Mouse (Mus musculus) limb, embryonic 15.5 days (tissue): ENCODE measurements at regions not wholly inside any gene's neighbourhood (a gene's known extent, or its start where the extent isn't known, plus 50 kb on each side); places are given as distances from the start of the nearest gene placed in this dataset.

Experiments used
- ATAC-seq: fragments of 200-750 bp; cut with Nextera tagmentation; 2 replicates; pipeline ENCODE4 v1.8.0; 2017; ENCODE audit warnings: low read depth, moderate TSS enrichment; ENCODE audit not compliant: insufficient number of reproducible peaks, low FRiP score, low TSS enrichment
- H3K27ac ChIP-seq: fragments of 300-500 bp; sonication (generic); 2 replicates; pipeline ENCODE4 v1.5.1; 2015; ENCODE audit warnings: moderate library complexity, mild to moderate bottlenecking, inconsistent platforms
- H3K27me3 ChIP-seq: fragments of 300-500 bp; sonication (generic); 2 replicates; pipeline ENCODE4 v1.6.1; 2015; ENCODE audit warnings: inconsistent platforms
- H3K36me3 ChIP-seq: fragments of 300-500 bp; sonication (generic); 2 replicates; pipeline ENCODE4 v1.6.1; 2015; ENCODE audit warnings: inconsistent platforms
- H3K4me1 ChIP-seq: fragments of 300-500 bp; sonication (generic); 2 replicates; pipeline ENCODE4 v1.6.1; 2015; ENCODE audit warnings: inconsistent platforms
- H3K4me2 ChIP-seq: fragments of 300-500 bp; sonication (generic); 2 replicates; pipeline ENCODE4 v1.6.1; 2015; ENCODE audit warnings: mild to moderate bottlenecking, inconsistent platforms
- H3K4me3 ChIP-seq: fragments of 300-500 bp; sonication (generic); 2 replicates; pipeline ENCODE4 v1.5.1; 2015; ENCODE audit warnings: mild to moderate bottlenecking, inconsistent platforms
- H3K9ac ChIP-seq: fragments of 300-500 bp; sonication (generic); 2 replicates; pipeline ENCODE4 v1.6.1; 2015; ENCODE audit warnings: inconsistent platforms
- H3K9me3 ChIP-seq: fragments of 300-500 bp; sonication (generic); 2 replicates; pipeline ENCODE4 v1.6.1; 2016; ENCODE audit warnings: inconsistent platforms
- WGBS: fragments of 180-500 bp; shearing (Covaris S2); methylation state at CpG from one replicate; pipeline ENCODE4 v1.1.7; 2015; 5-methylcytosine and 5-hydroxymethylcytosine counted together

- no peaks in the 10 kb centered on the region for H3K36me3 ChIP-seq
- 89% methylated on average over 4 of the region's 4 CpGs for WGBS
These were observed 202.5 kb downstream of the Nfkbiz start for GRCm38 (mm10) chr16:55636224-55636623.

DNA sequence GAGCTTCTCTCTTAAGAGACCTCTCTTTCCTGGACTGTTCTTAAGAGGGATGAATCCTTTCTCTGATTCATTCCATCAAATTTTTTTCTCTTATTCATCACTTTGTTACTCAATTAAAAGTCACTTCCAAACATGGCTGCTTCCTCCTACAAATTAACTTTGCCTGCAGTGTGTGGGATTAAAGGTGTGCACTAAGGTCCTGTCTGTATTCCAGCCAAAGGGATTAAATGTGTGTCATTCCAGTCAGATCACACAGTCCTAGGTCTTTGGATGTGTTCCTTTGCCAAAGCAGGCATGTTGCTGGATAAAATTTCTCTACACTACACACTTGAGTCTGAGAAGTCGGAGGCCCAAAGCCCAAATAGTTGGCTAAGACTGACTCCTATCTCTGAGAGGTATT is 204.0 kb downstream of the Nfkbiz start:
- Histone ChIP-seq H3K9ac (no peak overlapping the region), H3K4me1 (no peaks in the 10 kb centered on the region), H3K4me3 (no peak overlapping the region), H3K4me2 (no peak overlapping the region), H3K27ac (no peak overlapping the region), H3K27me3 (no peaks in the 10 kb centered on the region), H3K36me3 (no peaks in the 10 kb centered on the region), H3K9me3 (no peaks in the 10 kb centered on the region)
- WGBS: 76% methylated on average over 1 of the region's 1 CpGs
- ATAC-seq: no peak

More at GRCm38 (mm10) chr16:55636224-55636623, 202.5 kb downstream of the Nfkbiz start:
- Histone ChIP-seq H3K27me3 (no peaks in the 10 kb centered on the region), H3K4me1 (no peaks in the 10 kb centered on the region), H3K27ac (no peak overlapping the region), H3K4me2 (no peak overlapping the region), H3K9ac (no peak overlapping the region), H3K4me3 (no peak overlapping the region), H3K9me3 (no peaks in the 10 kb centered on the region)
- ATAC-seq: no peak

GRCm38 (mm10) chr16:55632220-55632619 is 206.5 kb downstream of the Nfkbiz start:
- H3K36me3 ChIP-seq: no peaks in the 10 kb centered on the region
- H3K9ac ChIP-seq: no peak overlapping the region
- 82% methylated on average over 3 of the region's 3 CpGs for WGBS
- H3K9me3 ChIP-seq: no peaks in the 10 kb centered on the region
- ATAC-seq: no peak
- no peaks in the 10 kb centered on the region for H3K4me1 ChIP-seq
- no peak overlapping the region for H3K27ac ChIP-seq
- no peaks in the 10 kb centered on the region for H3K27me3 ChIP-seq
- no peak overlapping the region for H3K4me2 ChIP-seq
- no peak overlapping the region for H3K4me3 ChIP-seq

DNA sequence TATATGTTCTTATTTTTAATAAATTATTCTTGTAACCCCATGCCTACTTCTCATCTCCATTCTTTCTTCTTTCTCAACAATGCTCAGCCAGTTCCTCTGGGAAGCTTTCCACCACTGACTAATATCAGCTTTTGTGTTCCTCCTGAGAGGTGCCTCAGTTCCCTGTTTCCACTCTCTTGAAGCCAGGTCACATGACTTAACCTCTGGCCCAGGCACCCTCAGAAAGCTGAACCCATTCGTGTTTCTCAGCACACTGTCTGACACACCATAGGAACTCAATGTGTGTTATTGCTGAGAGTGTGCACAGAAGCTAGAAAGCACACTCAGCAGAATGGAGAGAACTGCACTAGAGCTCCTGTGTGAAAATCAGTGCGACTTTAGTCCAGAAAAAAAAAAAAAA is 207.1 kb downstream of the Nfkbiz start:
- WGBS: 61% methylated on average over 2 of the region's 2 CpGs
- Histone ChIP-seq H3K27ac (no peak overlapping the region), H3K4me2 (no peak overlapping the region), H3K36me3 (no peaks in the 10 kb centered on the region), H3K27me3 (no peaks in the 10 kb centered on the region), H3K4me1 (no peaks in the 10 kb centered on the region), H3K9me3 (no peaks in the 10 kb centered on the region), H3K9ac (no peak overlapping the region), H3K4me3 (no peak overlapping the region)
- no peak for ATAC-seq

DNA sequence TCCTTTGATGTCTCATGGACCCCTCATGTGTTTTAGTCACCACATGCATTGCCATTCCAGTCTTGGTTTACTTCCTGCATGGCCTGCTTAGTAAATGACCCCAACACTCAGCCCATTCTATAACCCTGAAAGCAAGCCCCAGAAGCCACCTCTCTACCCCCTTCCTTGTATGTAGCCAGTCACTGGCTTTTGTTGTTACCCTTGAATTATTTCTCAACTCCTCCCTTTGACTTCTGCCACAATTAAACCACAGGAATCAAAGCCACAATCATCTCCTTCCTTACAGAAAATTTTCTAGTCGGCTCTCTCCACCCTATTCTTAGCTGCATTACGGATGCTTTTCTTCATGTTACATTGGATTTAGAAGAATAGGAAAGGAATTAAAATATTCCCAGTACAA is 207.7 kb downstream of the Nfkbiz start:
- 77% methylated on average over 2 of the region's 2 CpGs for WGBS
- no peak for ATAC-seq
- no peak overlapping the region for H3K9ac ChIP-seq
- H3K27me3 ChIP-seq: no peaks in the 10 kb centered on the region
- no peak overlapping the region for H3K27ac ChIP-seq
- no peaks in the 10 kb centered on the region for H3K4me1 ChIP-seq
- no peak overlapping the region for H3K4me2 ChIP-seq
- no peak overlapping the region for H3K4me3 ChIP-seq
- no peaks in the 10 kb centered on the region for H3K36me3 ChIP-seq
- no peaks in the 10 kb centered on the region for H3K9me3 ChIP-seq

- ATAC-seq: no peak
- WGBS: 88% methylated on average over 1 of the region's 1 CpGs
These were observed 211.2 kb downstream of the Nfkbiz start for GRCm38 (mm10) chr16:55627531-55627930.

DNA sequence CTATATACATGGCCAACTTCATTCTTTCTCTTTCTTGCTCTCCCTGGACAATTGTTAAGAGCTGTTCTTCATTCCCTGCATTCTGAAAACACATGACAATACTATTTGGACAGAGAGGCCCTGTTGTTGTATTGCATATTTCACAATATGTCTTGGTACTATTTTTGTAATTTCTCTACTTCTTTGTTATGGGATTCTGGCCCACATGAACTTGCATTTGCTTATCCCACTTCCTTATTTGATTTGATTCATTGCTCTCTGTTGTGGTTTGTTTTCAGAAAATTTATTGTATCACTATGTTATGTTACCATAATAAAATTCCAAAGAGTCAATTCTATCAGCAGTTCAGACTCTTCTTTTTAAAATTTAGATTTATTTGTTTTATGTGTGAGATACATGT is 215.3 kb downstream of the Nfkbiz start:
- no peaks in the 10 kb centered on the region for H3K4me1 ChIP-seq
- no peaks in the 10 kb centered on the region for H3K36me3 ChIP-seq

More at GRCm38 (mm10) chr16:55627531-55627930, 211.2 kb downstream of the Nfkbiz start:
- no peak overlapping the region for H3K27ac ChIP-seq
- no peak overlapping the region for H3K9ac ChIP-seq
- no peaks in the 10 kb centered on the region for H3K9me3 ChIP-seq
- H3K36me3 ChIP-seq: no peaks in the 10 kb centered on the region
- no peaks in the 10 kb centered on the region for H3K4me1 ChIP-seq
- H3K4me3 ChIP-seq: no peak overlapping the region
- no peaks in the 10 kb centered on the region for H3K27me3 ChIP-seq
- no peak overlapping the region for H3K4me2 ChIP-seq

GRCm38 (mm10) chr16:55619731-55620130 is 219.0 kb downstream of the Nfkbiz start:
- no peaks in the 10 kb centered on the region for H3K4me1 ChIP-seq
- no peak overlapping the region for H3K9ac ChIP-seq
- WGBS: 77% methylated on average over 3 of the region's 3 CpGs
- H3K9me3 ChIP-seq: no peaks in the 10 kb centered on the region
- no peak overlapping the region for H3K27ac ChIP-seq
- H3K27me3 ChIP-seq: no peaks in the 10 kb centered on the region
- H3K4me2 ChIP-seq: no peak overlapping the region
- no peaks in the 10 kb centered on the region for H3K36me3 ChIP-seq
- H3K4me3 ChIP-seq: no peak overlapping the region
- no peak for ATAC-seq

More for the DNA sequence above, 215.3 kb downstream of the Nfkbiz start:
- Histone ChIP-seq H3K4me2 (no peak overlapping the region), H3K4me3 (no peak overlapping the region), H3K9me3 (no peaks in the 10 kb centered on the region), H3K27ac (no peak overlapping the region), H3K27me3 (no peaks in the 10 kb centered on the region), H3K9ac (no peak overlapping the region)
- no peak for ATAC-seq

DNA sequence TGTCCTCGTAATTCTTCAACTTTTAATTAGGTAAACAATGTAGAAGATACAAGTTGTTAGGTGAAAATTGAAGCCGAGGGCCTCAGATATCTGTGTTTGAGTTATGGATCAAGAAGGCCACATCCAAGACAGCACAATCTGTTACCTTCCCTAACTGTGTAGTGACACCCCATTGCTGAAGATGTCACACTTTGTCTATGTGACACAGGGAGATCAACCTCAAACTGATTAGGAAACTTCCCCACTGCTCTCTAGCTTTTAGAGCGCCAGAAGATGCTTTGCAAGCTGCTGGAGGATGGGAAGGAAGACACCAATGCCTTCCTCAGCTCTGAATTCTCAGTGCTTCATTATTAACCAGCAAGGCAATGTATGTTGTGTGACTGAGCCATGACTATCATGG is 220.7 kb downstream of the Nfkbiz start:
- no peak for ATAC-seq

DNA sequence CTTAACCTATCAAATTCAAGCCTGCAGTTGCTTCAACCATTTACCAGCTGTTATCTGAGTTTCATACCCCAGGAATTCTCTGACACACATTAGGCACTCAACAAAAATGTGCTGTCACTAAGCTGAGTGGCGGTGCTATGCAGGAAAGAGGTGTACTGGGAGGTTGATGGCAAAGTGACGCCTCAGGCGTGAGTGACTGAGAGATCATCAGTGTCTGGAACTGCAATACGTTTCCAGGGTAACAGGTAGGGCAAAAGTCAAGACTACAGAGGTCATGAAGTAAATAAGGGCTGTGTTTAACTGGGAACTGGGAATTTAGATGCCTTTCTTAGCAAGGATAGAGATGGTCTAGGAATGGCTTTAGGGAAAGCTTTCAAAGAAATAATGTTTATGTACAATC is 221.2 kb downstream of the Nfkbiz start:
- H3K27me3 ChIP-seq: no peaks in the 10 kb centered on the region
- no peaks in the 10 kb centered on the region for H3K4me1 ChIP-seq
- H3K9ac ChIP-seq: no peak overlapping the region
- no peaks in the 10 kb centered on the region for H3K9me3 ChIP-seq
- H3K4me3 ChIP-seq: no peak overlapping the region
- ATAC-seq: no peak
- 50% methylated on average over 4 of the region's 4 CpGs for WGBS
- H3K4me2 ChIP-seq: no peak overlapping the region
- H3K36me3 ChIP-seq: no peaks in the 10 kb centered on the region
- no peak overlapping the region for H3K27ac ChIP-seq

More for the DNA sequence above, 220.7 kb downstream of the Nfkbiz start:
- Histone ChIP-seq H3K36me3 (no peaks in the 10 kb centered on the region), H3K9ac (no peak overlapping the region), H3K9me3 (no peaks in the 10 kb centered on the region), H3K27me3 (no peaks in the 10 kb centered on the region), H3K4me3 (no peak overlapping the region), H3K4me1 (no peaks in the 10 kb centered on the region), H3K27ac (no peak overlapping the region), H3K4me2 (no peak overlapping the region)
- WGBS: 85% methylated on average over 3 of the region's 3 CpGs

GRCm38 (mm10) chr16:55616408-55617120 is 222.1 kb downstream of the Nfkbiz start:
- no peak overlapping the region for H3K27ac ChIP-seq
- no peak overlapping the region for H3K4me2 ChIP-seq
- H3K9me3 ChIP-seq: no peaks in the 10 kb centered on the region
- no peak for ATAC-seq
- H3K27me3 ChIP-seq: no peaks in the 10 kb centered on the region
- no peak overlapping the region for H3K4me3 ChIP-seq
- no peaks in the 10 kb centered on the region for H3K4me1 ChIP-seq
- H3K9ac ChIP-seq: no peak overlapping the region
- WGBS: 73% methylated on average over 1 of the region's 1 CpGs
- no peaks in the 10 kb centered on the region for H3K36me3 ChIP-seq

DNA sequence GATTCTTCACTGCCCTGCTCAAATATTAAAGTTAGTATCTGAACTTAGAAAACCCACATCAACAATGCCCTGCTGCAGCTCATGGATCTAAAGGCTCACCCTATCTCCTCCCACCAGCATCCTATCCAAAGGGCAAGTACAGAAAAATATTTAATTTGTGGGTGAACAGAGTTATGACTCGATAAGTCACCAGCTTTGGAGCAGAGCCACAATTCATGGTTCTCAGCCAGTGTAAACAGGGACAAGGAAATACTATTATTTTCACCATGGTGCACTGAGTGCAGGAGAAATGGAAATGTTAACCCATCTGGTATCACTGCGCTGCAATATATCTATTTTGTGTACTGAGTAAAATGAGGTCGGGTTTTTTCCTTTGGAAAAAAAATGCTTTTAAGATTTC is 225.8 kb downstream of the Nfkbiz start:
- Histone ChIP-seq H3K4me2 (no peak overlapping the region), H3K4me1 (no peaks in the 10 kb centered on the region), H3K4me3 (no peak overlapping the region), H3K9me3 (no peaks in the 10 kb centered on the region), H3K27ac (no peak overlapping the region), H3K27me3 (no peaks in the 10 kb centered on the region), H3K36me3 (no peaks in the 10 kb centered on the region), H3K9ac (no peak overlapping the region)
- no peak for ATAC-seq
- 77% methylated on average over 3 of the region's 3 CpGs for WGBS

DNA sequence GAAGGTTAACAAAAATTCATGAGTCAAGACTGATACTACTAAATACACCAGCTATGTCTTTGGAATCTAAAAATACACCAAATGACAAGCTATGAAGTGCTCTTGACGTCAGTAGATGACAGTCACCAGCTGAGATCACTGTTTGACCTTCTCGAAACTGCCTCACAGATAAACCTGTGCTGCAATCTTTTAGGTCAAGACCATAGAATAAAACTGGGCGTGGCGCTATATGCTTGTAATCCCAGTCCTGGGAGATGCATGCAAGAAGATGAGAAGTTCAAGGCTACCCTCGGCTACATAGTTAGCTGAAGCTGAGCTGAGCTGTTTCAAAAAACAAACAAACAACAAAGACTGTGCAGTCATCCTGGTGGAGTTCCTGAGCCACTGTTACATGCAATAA is 226.7 kb downstream of the Nfkbiz start:
- ATAC-seq: no peak
- no peak overlapping the region for H3K4me3 ChIP-seq
- WGBS: 82% methylated on average over 5 of the region's 5 CpGs
- no peak overlapping the region for H3K27ac ChIP-seq
- no peaks in the 10 kb centered on the region for H3K36me3 ChIP-seq
- no peaks in the 10 kb centered on the region for H3K27me3 ChIP-seq
- H3K9ac ChIP-seq: no peak overlapping the region
- no peak overlapping the region for H3K4me2 ChIP-seq
- H3K4me1 ChIP-seq: no peaks in the 10 kb centered on the region
- no peaks in the 10 kb centered on the region for H3K9me3 ChIP-seq
